In the genomic region with DNA sequence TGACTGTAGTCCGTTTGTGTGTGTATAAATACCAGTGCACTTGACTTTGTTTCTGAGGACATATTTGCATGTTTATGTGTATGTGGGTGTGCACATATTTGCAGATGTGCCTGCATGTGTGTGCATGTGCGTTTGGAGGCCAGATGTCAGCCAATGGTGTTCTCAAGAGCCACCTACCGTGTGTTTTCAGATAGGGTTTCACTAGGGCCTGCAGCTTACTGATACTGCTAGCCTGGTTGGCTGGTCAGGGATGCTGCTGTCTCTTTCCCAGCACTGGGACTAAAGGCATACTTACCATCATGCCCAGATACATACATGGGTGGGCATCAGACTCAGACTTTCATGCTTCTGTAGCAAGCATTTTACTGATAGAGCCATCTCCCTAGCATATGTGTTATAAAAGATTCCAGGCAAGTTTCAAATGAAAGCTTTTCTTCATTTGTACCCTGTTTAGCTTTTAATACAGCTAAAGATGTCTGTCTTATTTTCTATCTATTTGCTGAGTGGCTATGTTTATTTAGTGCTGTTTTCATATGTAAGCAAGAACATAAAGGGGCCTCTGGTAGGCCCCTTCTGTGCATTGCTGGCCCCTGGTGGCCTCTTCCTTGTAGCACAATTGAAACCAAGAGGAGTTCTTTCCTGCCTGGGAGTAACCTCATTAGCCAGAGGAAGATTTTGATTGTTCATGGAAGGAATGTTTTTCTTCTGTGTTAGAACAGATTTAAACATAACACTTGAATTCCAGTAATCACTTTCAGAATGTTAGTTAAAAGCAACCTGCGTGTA, we compare ENCODE assay signal across 10 mouse cellular contexts. TPM values are rescaled to one million over a fixed set of nuclear protein-coding genes. Genes with fewer than 3 reads are reported as not detected.
DNase-seq lines count a peak whose midpoint lies in the region; ATAC-seq and TF ChIP-seq lines count a peak whose summit lies in the region.
"Had no signal": no experiment of that assay in that cellular context is flagged by ENCODE, and none has a peak within 500 bp of the region (broad histone marks: within the 10 kb centered on the region; RNA-seq: fewer than 3 reads in every experiment).

No protein-coding gene starts in this region.

- no peak overlapping the region for H3K9ac ChIP-seq in heart, embryonic 11.5 days (ENCODE audit: low read depth, low read length)
- no peak overlapping the region for H3K9ac ChIP-seq in liver, embryonic 14.5 days (replicated peaks)
- no peak overlapping the region for H3K9ac ChIP-seq in heart, embryonic 12.5 days
- H3K9ac ChIP-seq: midbrain, embryonic 12.5 days had no signal

- no peak for ATAC-seq in heart, embryonic 11.5 days (replicated peaks; ENCODE audit: insufficient number of reproducible peaks, low FRiP score, low TSS enrichment)
- ATAC-seq in liver, embryonic 14.5 days (ENCODE audit: insufficient read depth) = peak; percentile 96
- no peak for ATAC-seq in heart, embryonic 12.5 days (ENCODE audit: insufficient number of reproducible peaks, low FRiP score)

- no peak overlapping the region for H3K4me2 ChIP-seq in heart, embryonic 11.5 days
- peak overlapping the region; percentile 16; the same call in 1 of the 2 replicates for H3K4me2 ChIP-seq in liver, embryonic 14.5 days (ENCODE audit: low read depth)
- H3K4me2 ChIP-seq in heart, embryonic 12.5 days = no peak overlapping the region
- H3K4me2 ChIP-seq: midbrain, embryonic 12.5 days had no signal

- H3K9me3 ChIP-seq in heart, embryonic 11.5 days (replicated peaks; ENCODE audit: control insufficient read depth, low read length) = no peaks in the 10 kb centered on the region
- H3K9me3 ChIP-seq in liver, embryonic 14.5 days (ENCODE audit: control insufficient read depth, low read length) = no peaks in the 10 kb centered on the region
- no peaks in the 10 kb centered on the region for H3K9me3 ChIP-seq in heart, embryonic 12.5 days (replicated peaks)
- H3K9me3 ChIP-seq: midbrain, embryonic 12.5 days had no signal

- no peaks in the 10 kb centered on the region for H3K4me1 ChIP-seq in heart, embryonic 11.5 days (ENCODE audit: control insufficient read depth, insufficient read depth, low read length)
- H3K4me1 ChIP-seq in liver, embryonic 14.5 days (replicated peaks; ENCODE audit: control insufficient read depth in 2 of 2, insufficient read depth in 2 of 2, low read length in 1 of 2) = peaks cover 9 to 17% of the 10 kb centered on the region in 2 experiments
- H3K4me1 ChIP-seq in heart, embryonic 12.5 days (replicated peaks) = peaks cover 4% of the 10 kb centered on the region
- H3K4me1 ChIP-seq: midbrain, embryonic 12.5 days had no signal

- H3K27ac ChIP-seq in heart, embryonic 11.5 days (ENCODE audit: low read depth, low read length) = no peak overlapping the region
- peak overlapping the region; percentile 64 for H3K27ac ChIP-seq in liver, embryonic 14.5 days
- no peak overlapping the region for H3K27ac ChIP-seq in heart, embryonic 12.5 days (ENCODE audit: poor library complexity, severe bottlenecking)
- H3K27ac ChIP-seq: midbrain, embryonic 12.5 days had no signal

- H3K36me3 ChIP-seq in heart, embryonic 11.5 days (ENCODE audit: control insufficient read depth, insufficient read depth, low read length) = peaks cover 4% of the 10 kb centered on the region; the same call in 1 of the 2 replicates
- peaks cover 3% of the 10 kb centered on the region for H3K36me3 ChIP-seq in liver, embryonic 14.5 days (replicated peaks; ENCODE audit: control insufficient read depth, insufficient read depth, low read depth)
- H3K36me3 ChIP-seq in heart, embryonic 12.5 days = peaks cover 42% of the 10 kb centered on the region

- H3K4me3 ChIP-seq in heart, embryonic 11.5 days (ENCODE audit: low read depth, low read length) = no peak overlapping the region
- H3K4me3 ChIP-seq in liver, embryonic 14.5 days (ENCODE audit: insufficient read depth in 1 of 2, low read depth in 2 of 2, low read length in 2 of 2) = no peak overlapping the region
- H3K4me3 ChIP-seq in heart, embryonic 12.5 days = no peak overlapping the region
- H3K4me3 ChIP-seq: midbrain, embryonic 12.5 days had no signal

- peak; percentile 83 for TF ChIP-seq EP300 in liver, embryonic 14.5 days (IDR thresholded peaks at IDR 0.05; ENCODE audit: low read depth)

- peak; percentile 51; the same call in 1 of the 2 replicates for TF ChIP-seq CTCF in liver, embryonic 14.5 days (IDR thresholded peaks at IDR 0.05; ENCODE audit: low read depth)

- WGBS in heart, embryonic 11.5 days (ENCODE audit: insufficient replicate concordance) = 79% methylated on average over 4 of the region's 4 CpGs
- WGBS in liver, embryonic 14.5 days (ENCODE audit: insufficient replicate concordance) = 57% methylated on average over 4 of the region's 4 CpGs
- WGBS in heart, embryonic 12.5 days = 78% methylated on average over 4 of the region's 4 CpGs

- peak; percentile 41 for DNase-seq in heart, adult 11 months
- DNase-seq in ovary, postnatal 14 days (ENCODE audit: low spot score) = peak; percentile 5
- no peak for DNase-seq in ovary, postnatal 10 days (ENCODE audit: low spot score)
- DNase-seq in liver, embryonic 14.5 days (ENCODE audit: low read depth in 3 of 3, low spot score in 3 of 3) = peak; percentile 67 to 76 (median 72)
- DNase-seq in thymus, postnatal 36 days = peak; percentile 57 to 63
- no peak for DNase-seq in ovary, postnatal 36 days (ENCODE audit: low spot score)
- DNase-seq: heart, postnatal 36 days had no signal

- no peaks in the 10 kb centered on the region for H3K27me3 ChIP-seq in heart, embryonic 11.5 days (ENCODE audit: control insufficient read depth, insufficient read depth, low read length)
- H3K27me3 ChIP-seq in liver, embryonic 14.5 days (ENCODE audit: control insufficient read depth, insufficient read depth, low read length) = no peaks in the 10 kb centered on the region
- no peaks in the 10 kb centered on the region for H3K27me3 ChIP-seq in heart, embryonic 12.5 days (replicated peaks)
- H3K27me3 ChIP-seq: midbrain, embryonic 12.5 days had no signal

RNA-seq across cellular contexts. Expression of a gene that starts 26.9 kb away (rescaled TPM):
- 0.74 and 1.2 TPM in 2 replicates for polyA plus RNA-seq in heart, embryonic 11.5 days (2014; fragmentation: Nextera tagmentation; extraction: Ambion mirVana)
- polyA plus RNA-seq in liver, embryonic 14.5 days (2012; rRNA removed) = 0.90 and 0.92 TPM in 2 replicates
- 0.38 and 0.58 TPM in 2 replicates for polyA plus RNA-seq in liver, embryonic 14.5 days (2014; fragmentation: Nextera tagmentation; extraction: Ambion mirVana)
- polyA plus RNA-seq in heart, embryonic 12.5 days (2016; fragmentation: Nextera tagmentation; extraction: Ambion mirVana) = 1.9 TPM in 2 replicates

RNA-seq across cellular contexts. Expression of a gene that starts 35.5 kb away (rescaled TPM):
- 13.6 and 15.5 TPM in 2 replicates for polyA plus RNA-seq in heart, embryonic 11.5 days (2014; fragmentation: Nextera tagmentation; extraction: Ambion mirVana)
- polyA plus RNA-seq in liver, embryonic 14.5 days (2012; rRNA removed) = 4.3 and 5.3 TPM in 2 replicates
- polyA plus RNA-seq in liver, embryonic 14.5 days (2014; fragmentation: Nextera tagmentation; extraction: Ambion mirVana) = 9.4 and 9.7 TPM in 2 replicates
- 11.6 and 13.3 TPM in 2 replicates for polyA plus RNA-seq in heart, embryonic 12.5 days (2016; fragmentation: Nextera tagmentation; extraction: Ambion mirVana)

RNA-seq across cellular contexts. Expression of a gene that starts 35.7 kb away (rescaled TPM):
- 16.8 and 18.1 TPM in 2 replicates for polyA plus RNA-seq in heart, embryonic 11.5 days (2014; fragmentation: Nextera tagmentation; extraction: Ambion mirVana)
- polyA plus RNA-seq in liver, embryonic 14.5 days (2012; rRNA removed) = 1.8 and 3.2 TPM in 2 replicates
- 11.8 and 12.1 TPM in 2 replicates for polyA plus RNA-seq in liver, embryonic 14.5 days (2014; fragmentation: Nextera tagmentation; extraction: Ambion mirVana)
- 18.9 and 19.5 TPM in 2 replicates for polyA plus RNA-seq in heart, embryonic 12.5 days (2016; fragmentation: Nextera tagmentation; extraction: Ambion mirVana)

Comparison
In these comparisons a context has a peak if more than half of its experiments do, and no peak if none do; other contexts are left out.
1. DNase-seq: peak in heart, adult 11 months (single experiment), ovary, postnatal 14 days (single experiment), liver, embryonic 14.5 days (3 of 3) and thymus, postnatal 36 days (2 of 2); none in ovary, postnatal 10 days (single experiment) and ovary, postnatal 36 days (single experiment).